Mouse (Mus musculus): ENCODE results near the gene Ephb2. TPM values are rescaled to one million over a fixed set of nuclear protein-coding genes. Genes with fewer than 3 reads are reported as not detected.

Gene Ephb2
- polyA plus RNA-seq, 1 experiment from 2014 or later: 31.0 TPM

DNA sequence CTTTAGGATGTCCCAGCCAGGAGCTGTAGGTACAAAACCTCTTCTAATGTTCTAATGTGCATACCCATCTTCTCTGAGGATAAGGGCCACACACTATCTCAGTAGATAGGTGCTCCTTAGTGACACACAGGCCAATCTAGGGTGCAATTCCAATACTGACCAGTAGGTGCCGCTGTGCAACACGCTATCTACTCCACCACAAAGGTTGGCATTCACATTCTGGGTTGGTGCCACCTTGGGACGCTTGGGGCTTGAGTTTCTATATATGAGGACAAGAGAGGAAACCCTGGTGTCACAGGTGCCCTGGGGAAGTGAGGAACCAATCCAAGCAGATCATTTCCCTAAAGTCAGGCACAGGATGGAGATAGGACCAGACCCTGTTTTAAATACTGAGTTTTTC lies 157.3 kb downstream of the Ephb2 start:
- Histone ChIP-seq H3K36me3 (replicated peaks) (peaks cover 12% of the 10 kb centered on the region), H3K27me3 (replicated peaks) (no peaks in the 10 kb centered on the region), H3K9me3 (no peaks in the 10 kb centered on the region), H3K4me3 (no peak overlapping the region), H3K27ac (peak overlapping the region; percentile 30), H3K4me2 (no peak overlapping the region), H3K9ac (no peak overlapping the region), H3K4me1 (peaks cover 19% of the 10 kb centered on the region; the same call in 1 of the 2 replicates)
- peak; percentile 66 for ATAC-seq (replicated peaks)
- WGBS: 0% methylated on average over 3 of the region's 3 CpGs

DNA sequence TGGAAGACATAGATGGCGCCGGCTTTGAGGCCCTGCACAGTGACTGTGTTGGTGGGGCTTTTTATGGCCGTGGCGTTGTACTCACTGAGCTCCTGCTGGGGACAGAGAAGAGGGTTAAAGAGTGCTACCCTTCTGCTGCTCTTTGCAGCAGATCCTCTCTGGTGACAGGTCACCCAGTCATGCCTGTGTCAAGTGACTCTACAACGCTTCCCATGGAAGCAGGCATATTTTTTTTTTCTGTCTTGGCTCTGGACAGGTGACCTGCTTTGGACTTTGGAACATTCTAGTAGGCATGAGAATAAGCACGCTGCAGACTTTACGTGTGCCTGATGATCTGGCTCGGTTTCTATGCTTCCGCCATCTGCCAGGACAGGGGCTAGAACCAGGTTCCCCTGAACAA lies 160.3 kb downstream of the Ephb2 start:
- H3K4me3 ChIP-seq: no peak overlapping the region
- H3K4me2 ChIP-seq: no peak overlapping the region
- peaks cover 30% of the 10 kb centered on the region for H3K36me3 ChIP-seq (replicated peaks)
- no peak overlapping the region for H3K27ac ChIP-seq
- no peaks in the 10 kb centered on the region for H3K9me3 ChIP-seq
- H3K27me3 ChIP-seq (replicated peaks): no peaks in the 10 kb centered on the region
- 94% methylated on average over 9 of the region's 9 CpGs for WGBS
- H3K9ac ChIP-seq: no peak overlapping the region
- ATAC-seq (replicated peaks): no peak
- H3K4me1 ChIP-seq: 0 out of 2 replicates have a peak, but pooled peaks cover 10% of the 10 kb centered on the region

DNA sequence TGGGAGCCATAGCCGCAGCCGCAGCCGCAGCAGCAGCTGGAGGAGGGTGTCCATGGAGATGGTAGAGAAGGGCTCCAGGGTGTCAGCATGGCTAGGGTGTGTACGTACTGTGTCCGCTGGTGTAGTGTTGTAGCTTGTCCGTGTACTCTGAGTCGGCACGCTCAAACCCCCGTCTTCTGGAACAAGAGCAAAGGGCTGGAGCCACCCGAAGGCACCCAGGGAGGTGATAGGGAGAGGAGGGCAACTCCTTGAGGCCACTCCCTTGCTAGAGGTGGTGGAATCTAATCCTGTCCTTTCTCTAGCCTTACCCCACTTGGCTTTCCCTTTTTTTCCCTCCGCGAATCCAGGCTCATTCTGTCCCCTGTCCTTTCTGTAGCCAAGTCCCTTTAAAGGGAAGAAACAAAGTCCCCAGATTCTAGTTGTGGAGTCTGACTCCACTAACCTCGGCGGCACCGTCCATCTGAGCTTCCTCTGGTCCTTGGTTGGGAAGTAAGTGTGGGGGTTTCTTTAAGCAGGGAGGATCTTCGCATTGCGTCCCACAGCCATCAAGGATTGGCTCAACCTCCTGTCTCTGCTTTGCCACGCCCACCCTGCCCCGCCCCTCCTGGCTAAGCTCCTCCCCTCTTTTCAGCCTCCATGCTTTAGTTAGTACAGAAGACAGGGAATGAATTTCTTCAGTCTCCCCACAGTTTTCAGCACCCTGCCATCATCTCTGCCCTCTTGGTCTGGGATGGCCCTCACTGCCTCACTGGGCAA lies 163.3 kb downstream of the Ephb2 start:
- Histone ChIP-seq H3K36me3 (replicated peaks) (peaks cover 39% of the 10 kb centered on the region), H3K27me3 (replicated peaks) (no peaks in the 10 kb centered on the region), H3K9me3 (no peaks in the 10 kb centered on the region), H3K9ac (no peak overlapping the region), H3K4me2 (no peak overlapping the region), H3K4me3 (no peak overlapping the region), H3K27ac (no peak overlapping the region), H3K4me1 (0 out of 2 replicates have a peak, but pooled peaks cover 7% of the 10 kb centered on the region)
- WGBS: 90% methylated on average over 19 of the region's 19 CpGs
- no peak for ATAC-seq (replicated peaks)

DNA sequence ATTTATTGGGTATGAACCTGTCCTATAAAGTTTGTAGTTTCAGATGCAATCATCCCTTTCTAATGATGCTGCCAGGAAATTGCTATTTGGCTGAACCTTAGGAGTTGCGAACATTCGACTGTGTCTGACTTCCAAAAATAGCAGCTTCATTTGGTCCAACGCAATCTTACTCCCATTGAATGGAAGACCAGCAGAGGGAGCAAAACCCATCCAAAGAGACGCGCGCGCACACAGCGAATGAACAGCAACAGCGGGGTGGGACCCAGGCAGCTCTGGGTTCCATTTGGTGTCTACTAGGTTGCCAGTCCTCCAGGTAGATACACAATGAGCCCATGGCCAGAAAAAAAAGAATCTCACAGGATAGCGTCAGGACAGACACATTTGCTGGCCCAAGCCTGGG lies 168.0 kb downstream of the Ephb2 start:
- no peak for ATAC-seq (replicated peaks)

DNA sequence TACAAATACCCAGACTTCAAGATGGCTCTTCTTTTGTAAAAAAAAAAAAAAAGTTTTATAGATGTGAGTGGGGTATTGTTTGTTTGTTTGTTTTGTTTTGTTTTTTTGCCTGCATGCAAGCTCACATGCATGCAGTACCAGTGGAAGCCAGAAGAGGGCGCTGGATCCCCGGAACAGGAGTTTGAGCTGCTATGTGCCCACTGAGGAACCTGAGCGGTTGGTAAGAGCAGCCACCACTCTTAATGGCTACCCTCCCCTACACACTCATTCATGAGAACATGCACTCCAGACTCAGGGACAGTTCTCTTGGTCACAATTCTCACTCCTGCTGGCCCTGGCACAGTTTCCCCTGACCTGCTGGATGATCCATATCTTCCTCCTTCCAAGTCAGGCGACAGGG lies 169.8 kb downstream of the Ephb2 start:
- Histone ChIP-seq H3K9me3 (no peaks in the 10 kb centered on the region), H3K36me3 (replicated peaks) (peaks cover 27% of the 10 kb centered on the region), H3K27me3 (replicated peaks) (no peaks in the 10 kb centered on the region), H3K4me3 (no peak overlapping the region), H3K4me2 (no peak overlapping the region), H3K4me1 (no peaks in the 10 kb centered on the region), H3K9ac (no peak overlapping the region), H3K27ac (no peak overlapping the region)
- no peak for ATAC-seq (replicated peaks)
- 72% methylated on average over 4 of the region's 4 CpGs for WGBS

More for the DNA sequence above, 168.0 kb downstream of the Ephb2 start:
- Histone ChIP-seq H3K4me2 (no peak overlapping the region), H3K27me3 (replicated peaks) (no peaks in the 10 kb centered on the region), H3K9me3 (no peaks in the 10 kb centered on the region), H3K27ac (no peak overlapping the region), H3K36me3 (replicated peaks) (peaks cover 37% of the 10 kb centered on the region), H3K4me1 (no peaks in the 10 kb centered on the region), H3K9ac (no peak overlapping the region), H3K4me3 (no peak overlapping the region)
- 74% methylated on average over 10 of the region's 10 CpGs for WGBS

DNA sequence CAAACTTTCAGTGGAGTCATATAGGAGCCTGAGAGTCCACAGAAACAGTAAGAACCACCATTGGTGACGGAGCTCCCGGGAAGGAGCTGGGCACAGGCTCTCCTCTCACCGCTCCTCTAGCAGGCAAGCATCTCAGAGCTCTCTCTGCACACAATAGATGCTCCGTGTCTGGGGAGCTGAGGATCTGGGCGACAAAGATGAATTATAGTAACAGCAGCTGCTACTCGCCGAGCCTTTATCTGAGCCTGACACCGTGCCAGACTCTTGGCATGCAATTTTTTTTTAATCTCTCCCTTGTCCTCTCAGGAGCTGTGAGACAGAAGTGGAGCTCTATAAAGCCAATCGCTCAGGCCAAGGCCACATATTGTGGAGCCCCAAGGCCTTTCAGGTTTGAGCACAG lies 170.7 kb downstream of the Ephb2 start:
- Histone ChIP-seq H3K36me3 (replicated peaks) (peaks cover 30% of the 10 kb centered on the region), H3K9ac (no peak overlapping the region), H3K27me3 (replicated peaks) (no peaks in the 10 kb centered on the region), H3K4me1 (no peaks in the 10 kb centered on the region), H3K27ac (peak overlapping the region; percentile 67), H3K4me2 (no peak overlapping the region), H3K9me3 (no peaks in the 10 kb centered on the region), H3K4me3 (no peak overlapping the region)
- ATAC-seq (replicated peaks): no peak
- WGBS: 43% methylated on average over 9 of the region's 9 CpGs

DNA sequence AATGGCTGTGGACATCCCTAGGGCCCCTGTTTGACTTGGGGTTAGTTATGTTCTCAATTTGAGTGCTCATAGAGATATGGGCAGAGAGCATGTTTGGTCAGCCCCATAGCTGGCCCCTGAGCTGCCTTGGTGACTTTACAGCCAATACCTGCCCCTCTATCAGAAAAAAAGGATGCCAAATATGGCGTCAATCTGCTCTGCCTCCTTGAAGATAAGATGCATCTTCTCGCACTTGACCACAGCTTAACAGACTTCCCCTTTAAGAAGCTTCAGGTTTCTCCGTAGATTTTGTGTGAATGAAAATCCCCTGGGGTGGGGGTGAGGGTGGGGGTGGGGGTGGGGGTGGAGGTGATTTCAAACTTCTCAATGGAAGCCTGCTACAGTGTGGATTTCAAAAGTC lies 177.9 kb downstream of the Ephb2 start:
- Histone ChIP-seq H3K4me2 (no peak overlapping the region), H3K27me3 (replicated peaks) (no peaks in the 10 kb centered on the region), H3K9ac (no peak overlapping the region), H3K27ac (no peak overlapping the region), H3K4me1 (peaks cover 5% of the 10 kb centered on the region), H3K36me3 (replicated peaks) (peaks cover 34% of the 10 kb centered on the region), H3K9me3 (no peaks in the 10 kb centered on the region), H3K4me3 (no peak overlapping the region)
- no peak for ATAC-seq (replicated peaks)
- WGBS: 70% methylated on average over 3 of the region's 3 CpGs

DNA sequence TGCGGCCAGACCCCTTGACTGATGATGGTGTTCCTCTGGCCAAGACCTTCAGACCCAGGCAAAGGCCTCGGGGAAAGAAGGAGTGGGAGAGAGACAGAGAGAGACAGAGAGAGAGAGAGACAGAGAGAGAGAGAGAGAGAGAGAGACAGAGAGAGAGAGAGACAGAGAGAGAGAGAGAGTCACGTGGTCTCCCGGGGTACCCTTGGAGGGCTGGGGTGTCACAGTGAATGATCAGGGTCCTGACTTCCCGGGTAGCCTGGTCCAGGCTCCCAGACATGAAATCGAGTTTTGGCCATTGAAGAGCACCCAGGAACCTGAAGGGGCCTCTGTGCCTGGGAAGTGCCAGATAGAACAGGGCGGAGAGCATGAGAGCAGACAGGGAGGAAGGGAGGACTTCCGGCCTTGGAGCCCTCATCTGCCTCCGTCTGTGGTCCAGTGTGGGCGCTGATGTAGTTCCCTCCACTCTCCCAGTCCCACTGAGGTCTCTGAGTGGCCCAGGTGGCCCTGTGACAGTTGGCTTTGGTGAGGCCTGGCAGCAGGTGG lies 182.0 kb downstream of the Ephb2 start:
- H3K4me3 ChIP-seq: no peak overlapping the region
- no peak overlapping the region for H3K9ac ChIP-seq
- no peaks in the 10 kb centered on the region for H3K27me3 ChIP-seq (replicated peaks)
- peaks cover 30% of the 10 kb centered on the region for H3K4me1 ChIP-seq
- peaks cover 9% of the 10 kb centered on the region; the same call in 1 of the 2 replicates for H3K36me3 ChIP-seq (replicated peaks)
- WGBS: 91% methylated on average over 10 of the region's 10 CpGs
- H3K4me2 ChIP-seq: no peak overlapping the region
- no peak for ATAC-seq (replicated peaks)
- H3K27ac ChIP-seq: peak overlapping the region; percentile 77; the same call in 1 of the 2 replicates
- H3K9me3 ChIP-seq: no peaks in the 10 kb centered on the region

DNA sequence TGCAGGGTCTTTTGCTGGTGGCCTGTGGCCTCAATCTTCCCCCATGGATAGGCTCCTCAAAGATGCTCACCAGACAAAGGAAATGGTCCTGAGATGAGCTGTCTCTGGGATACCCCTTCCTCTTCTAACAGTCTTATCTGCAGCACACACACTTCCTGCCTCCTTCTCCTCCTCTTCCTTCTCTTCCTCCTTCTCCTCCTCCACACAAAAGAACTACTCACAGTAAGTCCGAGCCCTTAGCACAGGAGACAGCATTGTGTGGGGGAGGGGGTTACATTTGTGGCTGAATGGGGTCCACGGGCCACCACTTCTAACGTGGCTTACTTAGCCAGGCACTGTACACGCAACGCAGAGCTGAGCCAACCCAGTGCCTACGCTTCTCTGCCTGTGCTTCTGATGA lies 182.8 kb downstream of the Ephb2 start:
- Histone ChIP-seq H3K27me3 (replicated peaks) (no peaks in the 10 kb centered on the region), H3K4me1 (peaks cover 32% of the 10 kb centered on the region), H3K4me2 (no peak overlapping the region), H3K9me3 (no peaks in the 10 kb centered on the region), H3K27ac (peak overlapping the region; percentile 77), H3K4me3 (no peak overlapping the region), H3K36me3 (replicated peaks) (peaks cover 9% of the 10 kb centered on the region; the same call in 1 of the 2 replicates), H3K9ac (no peak overlapping the region)
- 50% methylated on average over 6 of the region's 6 CpGs for WGBS
- ATAC-seq (replicated peaks): no peak

DNA sequence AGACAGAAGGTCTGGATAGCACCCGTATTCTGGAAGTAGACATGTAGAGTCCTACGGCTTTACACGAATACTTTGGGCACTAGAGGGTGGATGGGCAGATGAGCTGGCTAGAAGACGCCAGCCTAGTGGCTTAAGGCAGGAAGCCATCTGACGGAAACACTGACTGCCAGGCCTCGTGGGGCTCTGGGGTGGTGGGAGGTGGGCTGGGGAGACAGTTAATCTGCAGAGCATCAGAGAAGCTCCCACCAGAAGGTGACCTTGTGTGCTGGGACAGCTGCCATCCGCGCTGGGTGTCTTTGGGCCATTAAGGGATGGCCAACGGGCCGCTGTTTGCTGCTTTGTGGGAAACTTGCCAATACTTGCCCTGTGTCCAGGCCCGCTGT lies 183.3 kb downstream of the Ephb2 start:
- 53% methylated on average over 11 of the region's 11 CpGs for WGBS
- Histone ChIP-seq H3K36me3 (replicated peaks) (peaks cover 9% of the 10 kb centered on the region; the same call in 1 of the 2 replicates), H3K4me3 (no peak overlapping the region), H3K9me3 (no peaks in the 10 kb centered on the region), H3K4me1 (peaks cover 32% of the 10 kb centered on the region), H3K27ac (peak overlapping the region; percentile 77), H3K4me2 (no peak overlapping the region), H3K27me3 (replicated peaks) (no peaks in the 10 kb centered on the region), H3K9ac (no peak overlapping the region)
- no peak; the same call in 1 of the 2 replicates for ATAC-seq (replicated peaks)

DNA sequence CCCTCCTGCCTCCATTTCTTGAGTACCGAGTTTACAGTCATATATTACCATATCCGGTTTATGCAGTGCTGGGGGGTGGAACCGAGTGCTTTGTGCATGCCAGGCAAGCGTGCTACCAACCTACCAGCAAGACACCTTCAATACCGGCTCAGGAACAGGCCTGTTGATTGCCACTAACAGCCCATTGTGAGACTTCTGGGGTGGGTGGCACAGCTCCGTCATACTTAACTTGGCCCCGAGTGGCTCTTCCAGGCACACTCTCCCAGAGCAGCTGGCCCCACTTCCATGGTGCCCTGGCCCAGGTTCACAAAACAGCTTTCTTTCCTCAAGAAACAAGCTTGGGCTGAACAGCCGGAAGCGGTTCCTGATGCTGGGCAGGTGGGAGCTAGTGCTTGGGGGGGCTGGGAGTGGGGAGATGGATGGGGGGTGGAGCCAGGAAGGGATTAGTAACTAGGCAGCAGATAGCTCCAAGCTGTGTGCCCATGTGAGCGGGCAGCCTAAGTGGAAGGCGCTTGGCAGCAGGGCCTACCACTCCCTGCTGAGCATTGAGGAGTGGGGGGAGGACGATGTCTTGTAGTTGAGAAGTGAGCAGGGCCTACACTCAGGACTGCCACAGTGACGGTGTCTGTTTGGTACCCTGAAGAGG lies 183.8 kb downstream of the Ephb2 start:
- peak overlapping the region; percentile 77 for H3K27ac ChIP-seq
- no peak overlapping the region for H3K9ac ChIP-seq
- ATAC-seq (replicated peaks): peak; percentile 56
- H3K4me2 ChIP-seq: no peak overlapping the region
- H3K4me1 ChIP-seq: peaks cover 32% of the 10 kb centered on the region
- no peak overlapping the region for H3K4me3 ChIP-seq
- 38% methylated on average over 13 of the region's 13 CpGs for WGBS
- H3K27me3 ChIP-seq (replicated peaks): no peaks in the 10 kb centered on the region
- no peaks in the 10 kb centered on the region for H3K9me3 ChIP-seq
- peaks cover 9% of the 10 kb centered on the region; the same call in 1 of the 2 replicates for H3K36me3 ChIP-seq (replicated peaks)

DNA sequence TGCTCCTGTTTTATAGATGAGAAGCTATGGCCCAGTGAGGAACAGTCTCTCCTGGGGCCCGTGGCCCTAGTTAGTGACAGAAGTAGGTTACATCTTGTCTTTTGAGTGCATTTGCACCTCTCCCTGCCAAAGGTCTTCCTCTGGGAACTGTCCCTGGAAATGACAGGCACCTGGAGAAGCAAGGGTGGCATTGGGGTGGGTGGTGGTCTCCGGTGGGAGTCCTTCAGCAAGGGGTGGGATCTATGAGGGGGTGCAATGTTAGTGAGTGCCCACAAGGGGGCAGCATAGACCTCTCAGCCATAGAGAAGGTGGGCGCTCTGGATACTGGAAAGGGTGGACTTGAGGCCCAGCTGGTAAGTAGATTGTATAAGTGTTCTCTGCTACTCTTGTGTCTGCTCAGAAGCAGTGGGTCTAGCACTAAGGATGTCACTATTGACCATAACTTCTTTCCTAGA lies 184.4 kb downstream of the Ephb2 start:
- Histone ChIP-seq H3K27ac (peak overlapping the region; percentile 77), H3K4me2 (no peak overlapping the region), H3K9ac (no peak overlapping the region), H3K27me3 (replicated peaks) (no peaks in the 10 kb centered on the region), H3K36me3 (replicated peaks) (peaks cover 9% of the 10 kb centered on the region; the same call in 1 of the 2 replicates), H3K4me3 (no peak overlapping the region), H3K4me1 (peaks cover 32% of the 10 kb centered on the region), H3K9me3 (no peaks in the 10 kb centered on the region)
- peak; percentile 38; the same call in 1 of the 2 replicates for ATAC-seq (replicated peaks)
- 61% methylated on average over 3 of the region's 3 CpGs for WGBS

All from midbrain, embryonic 15.5 days (tissue).